Mouse (Mus musculus): Measurements from ENCODE around the gene Prkab1. TPM values are rescaled to one million over a fixed set of nuclear protein-coding genes. Genes with fewer than 3 reads are reported as not detected.

Gene Prkab1
- total and polyA plus RNA-seq, 3 experiments: 109 to 175 TPM; not detected in 1

DNA sequence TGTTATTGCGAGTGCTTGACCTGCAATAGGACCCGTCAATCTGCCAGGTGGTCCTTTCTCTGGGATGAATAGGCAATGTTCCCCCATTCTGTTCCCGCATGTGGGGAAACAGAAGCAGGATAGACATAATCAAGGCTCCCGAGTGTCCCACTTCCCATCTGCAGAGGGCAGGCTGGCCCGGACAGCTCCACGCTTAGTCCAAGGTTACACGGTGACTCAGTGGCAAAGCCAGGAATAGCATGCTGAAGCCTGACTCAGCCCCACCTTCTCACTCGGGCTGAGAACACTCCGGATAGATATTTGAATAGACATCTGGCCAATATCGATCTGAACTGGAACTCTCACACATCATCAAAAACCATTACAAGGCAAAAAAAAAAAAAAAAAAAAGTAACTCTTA, 48.6 kb downstream of the Prkab1 start:
- Histone ChIP-seq H3K79me2 (ENCODE audit: control insufficient read depth, insufficient read depth, low read length, poor library complexity) (no peaks in the 10 kb centered on the region), H3K4me1 (ENCODE audit: control insufficient read depth in 1 of 2, insufficient read depth in 2 of 2, low read length in 2 of 2) (no peaks in the 10 kb centered on the region), H3K27me3 (ENCODE audit: control insufficient read depth in 1 of 2, insufficient read depth in 2 of 2, low read length in 2 of 2) (no peaks in the 10 kb centered on the region), H3K27ac (ENCODE audit: control insufficient read depth, low read depth, low read length) (no peak overlapping the region), H3K36me3 (ENCODE audit: control insufficient read depth in 1 of 2, insufficient read depth in 2 of 2, low read length in 2 of 2) (peaks cover 0 to 6% of the 10 kb centered on the region in 2 experiments; a peak in 2 of 4 replicates), H3K9me3 (replicated peaks; ENCODE audit: insufficient read depth, low read length) (no peaks in the 10 kb centered on the region), H3K9ac (ENCODE audit: control insufficient read depth, low read depth, low read length, poor library complexity, severe bottlenecking) (no peak overlapping the region), H3K4me3 (ENCODE audit: control insufficient read depth in 1 of 2, insufficient read depth in 1 of 2, low read depth in 2 of 2, low read length in 2 of 2) (no peak overlapping the region)
- no peak for DNase-seq (ENCODE audit: low read depth, low spot score)
- TF ChIP-seq ZKSCAN1 (IDR thresholded peaks at IDR 0.05; ENCODE audit: low read depth, low read length) (no peak), CTCF (IDR thresholded peaks at IDR 0.05 in 2 of 3, conservative IDR thresholded peaks at IDR 0.05 in 1 of 3; ENCODE audit: control insufficient read depth in 1 of 3, insufficient read depth in 1 of 3, low read depth in 2 of 3, low read length in 3 of 3, poor library complexity in 1 of 3, severe bottlenecking in 1 of 3) (no peak), SIN3A (IDR thresholded peaks at IDR 0.05; ENCODE audit: low read length) (no peak), EP300 (IDR thresholded peaks at IDR 0.05; ENCODE audit: low read depth in 1 of 2, low read length in 2 of 2) (no peak), E2F4 (IDR thresholded peaks at IDR 0.05; ENCODE audit: borderline replicate concordance, low read depth, low read length) (no peak), ELF1 (IDR thresholded peaks at IDR 0.05; ENCODE audit: low read depth, low read length) (no peak), RAD21 (IDR thresholded peaks at IDR 0.05; ENCODE audit: low read depth, low read length) (no peak), ZNF384 (IDR thresholded peaks at IDR 0.05; ENCODE audit: low read depth, low read length) (no peak), ZC3H11A (IDR thresholded peaks at IDR 0.05; ENCODE audit: low read depth, low read length) (no peak), CHD1 (IDR thresholded peaks at IDR 0.05; ENCODE audit: low read depth, low read length) (no peak), KAT2A (conservative IDR thresholded peaks at IDR 0.05; ENCODE audit: low read depth, low read length) (no peak), SMC3 (IDR thresholded peaks at IDR 0.05; ENCODE audit: low read depth, low read length) (no peak), NRF1 (IDR thresholded peaks at IDR 0.05; ENCODE audit: insufficient read depth, low read depth, low read length, poor library complexity, severe bottlenecking) (no peak), POLR2AphosphoS2 (IDR thresholded peaks at IDR 0.05; ENCODE audit: low read length) (no peak), POLR2AphosphoS5 (IDR thresholded peaks at IDR 0.05; ENCODE audit: borderline replicate concordance, low read depth, low read length) (no peak), MAFK (IDR thresholded peaks at IDR 0.05; ENCODE audit: borderline replicate concordance, low read depth, low read length) (no peak), NELFE (IDR thresholded peaks at IDR 0.05; ENCODE audit: low read depth, low read length) (no peak)

DNA sequence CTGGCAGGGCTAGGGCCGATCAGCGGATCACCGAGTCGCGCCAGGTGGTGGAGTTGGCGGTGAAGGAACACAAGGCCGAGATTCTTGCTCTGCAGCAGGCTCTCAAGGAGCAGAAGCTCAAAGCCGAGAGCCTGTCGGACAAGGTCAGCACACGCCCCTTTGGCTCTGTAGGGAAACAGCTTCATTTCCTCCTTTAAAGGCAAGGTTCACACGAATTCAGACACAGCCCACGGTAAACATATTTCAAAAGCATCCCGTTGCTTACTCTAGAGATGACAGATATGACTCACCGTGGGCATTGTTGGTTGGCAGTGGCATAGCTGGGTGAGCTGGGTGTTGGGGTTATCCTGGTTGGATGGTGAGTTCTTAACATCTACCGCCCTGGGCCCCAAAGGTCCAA, 53.1 kb downstream of the Prkab1 start:
- H3K9me3 ChIP-seq (replicated peaks; ENCODE audit: insufficient read depth, low read length): no peaks in the 10 kb centered on the region
- H3K9ac ChIP-seq (ENCODE audit: control insufficient read depth, low read depth, low read length, poor library complexity, severe bottlenecking): no peak overlapping the region
- H3K27ac ChIP-seq (ENCODE audit: control insufficient read depth, low read depth, low read length): no peak overlapping the region
- H3K36me3 ChIP-seq (ENCODE audit: control insufficient read depth in 1 of 2, insufficient read depth in 2 of 2, low read length in 2 of 2): peaks cover 0 to 6% of the 10 kb centered on the region in 2 experiments; a peak in 2 of 4 replicates
- H3K79me2 ChIP-seq (ENCODE audit: control insufficient read depth, insufficient read depth, low read length, poor library complexity): no peaks in the 10 kb centered on the region
- H3K4me3 ChIP-seq (ENCODE audit: control insufficient read depth in 1 of 2, insufficient read depth in 1 of 2, low read depth in 2 of 2, low read length in 2 of 2): no peak overlapping the region
- no peak for TF ChIP-seq EP300 (IDR thresholded peaks at IDR 0.05; ENCODE audit: low read depth in 1 of 2, low read length in 2 of 2)
- TF ChIP-seq MAX (IDR thresholded peaks at IDR 0.05; ENCODE audit: low read length): no peak
- TF ChIP-seq GABPA (IDR thresholded peaks at IDR 0.05; ENCODE audit: low read depth, low read length): no peak
- no peak for TF ChIP-seq BHLHE40 (IDR thresholded peaks at IDR 0.05; ENCODE audit: borderline replicate concordance, low read depth, low read length)
- TF ChIP-seq NRF1 (IDR thresholded peaks at IDR 0.05; ENCODE audit: insufficient read depth, low read depth, low read length, poor library complexity, severe bottlenecking): no peak
- no peak for TF ChIP-seq GATA1 (IDR thresholded peaks at IDR 0.05; ENCODE audit: low read depth, low read length)
- TF ChIP-seq POLR2A (IDR thresholded peaks at IDR 0.05; ENCODE audit: control insufficient read depth in 1 of 2, insufficient read depth in 1 of 2, low read depth in 1 of 2, low read length in 2 of 2, poor library complexity in 1 of 2): no peak
- no peak for TF ChIP-seq TBP (IDR thresholded peaks at IDR 0.05; ENCODE audit: low read depth, low read length)
- no peak for TF ChIP-seq RAD21 (IDR thresholded peaks at IDR 0.05; ENCODE audit: low read depth, low read length)
- TF ChIP-seq MEF2A (IDR thresholded peaks at IDR 0.05; ENCODE audit: extremely low read depth, insufficient replicate concordance, low read depth, low read length, poor library complexity, severe bottlenecking): no peak
- TF ChIP-seq POLR2AphosphoS5 (IDR thresholded peaks at IDR 0.05; ENCODE audit: borderline replicate concordance, low read depth, low read length): no peak
- TF ChIP-seq CHD2 (IDR thresholded peaks at IDR 0.05; ENCODE audit: low read length): no peak
- no peak for TF ChIP-seq E2F4 (IDR thresholded peaks at IDR 0.05; ENCODE audit: borderline replicate concordance, low read depth, low read length)
- TF ChIP-seq NELFE (IDR thresholded peaks at IDR 0.05; ENCODE audit: low read depth, low read length): no peak
- no peak for TF ChIP-seq MYB (IDR thresholded peaks at IDR 0.05; ENCODE audit: low read depth, low read length)
- no peak for TF ChIP-seq SMC3 (IDR thresholded peaks at IDR 0.05; ENCODE audit: low read depth, low read length)
- no peak for TF ChIP-seq KAT2A (conservative IDR thresholded peaks at IDR 0.05; ENCODE audit: low read depth, low read length)
- no peak for TF ChIP-seq ZC3H11A (IDR thresholded peaks at IDR 0.05; ENCODE audit: low read depth, low read length)
- DNase-seq (ENCODE audit: low read depth, low spot score): no peak
- no peaks in the 10 kb centered on the region for H3K27me3 ChIP-seq (ENCODE audit: control insufficient read depth in 1 of 2, insufficient read depth in 2 of 2, low read length in 2 of 2)
- no peaks in the 10 kb centered on the region for H3K4me1 ChIP-seq (ENCODE audit: control insufficient read depth in 1 of 2, insufficient read depth in 2 of 2, low read length in 2 of 2)
